Mouse (Mus musculus): Measurements from ENCODE around the gene Ntng1. TPM values are rescaled to one million over a fixed set of nuclear protein-coding genes. Genes with fewer than 3 reads are reported as not detected.

Gene Ntng1
- total RNA-seq, 4 experiments from 2014 or later, result 0.19 to 1.6 (median 0.46) TPM

- no peak for DNase-seq (ENCODE audit: low spot score in 2 of 2)
Measured at GRCm38 (mm10) chr3:110055433-110055832, 88.4 kb downstream of the Ntng1 start.

GRCm38 (mm10) chr3:110054125-110054524 is 89.7 kb downstream of the Ntng1 start:
- no peak for DNase-seq (ENCODE audit: low spot score in 2 of 2)

GRCm38 (mm10) chr3:110048152-110048551 is 95.7 kb downstream of the Ntng1 start:
- no peak for DNase-seq (ENCODE audit: low spot score in 2 of 2)

GRCm38 (mm10) chr3:110046750-110047149 is 97.1 kb downstream of the Ntng1 start:
- DNase-seq (ENCODE audit: low spot score in 2 of 2), result no peak

- DNase-seq (ENCODE audit: low spot score in 2 of 2), result no peak
Measured at GRCm38 (mm10) chr3:110044209-110044608, 99.6 kb downstream of the Ntng1 start.

GRCm38 (mm10) chr3:110043641-110044187 is 100.1 kb downstream of the Ntng1 start:
- no peak for DNase-seq (ENCODE audit: low spot score in 2 of 2)

- DNase-seq (ENCODE audit: low spot score in 2 of 2), result no peak
Measured at GRCm38 (mm10) chr3:110022783-110023599, 120.8 kb downstream of the Ntng1 start.

- no peak for DNase-seq (ENCODE audit: low spot score in 2 of 2)
Measured at GRCm38 (mm10) chr3:110010870-110011626, 132.8 kb downstream of the Ntng1 start.

- no peak for DNase-seq (ENCODE audit: low spot score in 2 of 2)
Measured at GRCm38 (mm10) chr3:110010441-110010840, 133.4 kb downstream of the Ntng1 start.

- DNase-seq (ENCODE audit: low spot score in 2 of 2), result no peak
Measured at GRCm38 (mm10) chr3:110000349-110000748, 143.5 kb downstream of the Ntng1 start.

- DNase-seq (ENCODE audit: low spot score in 2 of 2), result no peak
Measured at GRCm38 (mm10) chr3:109995663-109996024, 148.2 kb downstream of the Ntng1 start.

GRCm38 (mm10) chr3:109994978-109995662 is 148.7 kb downstream of the Ntng1 start:
- DNase-seq (ENCODE audit: low spot score in 2 of 2), result no peak

- DNase-seq (ENCODE audit: low spot score in 2 of 2), result no peak
Measured at GRCm38 (mm10) chr3:109984086-109984485, 159.7 kb downstream of the Ntng1 start.

- no peak for DNase-seq (ENCODE audit: low spot score in 2 of 2)
Measured at GRCm38 (mm10) chr3:109977614-109978013, 166.2 kb downstream of the Ntng1 start.

- no peak for DNase-seq (ENCODE audit: low spot score in 2 of 2)
Measured at GRCm38 (mm10) chr3:109975106-109975505, 168.7 kb downstream of the Ntng1 start.

- DNase-seq (ENCODE audit: low spot score in 2 of 2), result no peak
Measured at GRCm38 (mm10) chr3:109971465-109971864, 172.3 kb downstream of the Ntng1 start.

- no peak for DNase-seq (ENCODE audit: low spot score in 2 of 2)
Measured at GRCm38 (mm10) chr3:109970181-109970580, 173.6 kb downstream of the Ntng1 start.

GRCm38 (mm10) chr3:109962631-109963030 is 181.2 kb downstream of the Ntng1 start:
- no peak for DNase-seq (ENCODE audit: low spot score in 2 of 2)

GRCm38 (mm10) chr3:109942960-109943359 is 200.9 kb downstream of the Ntng1 start:
- no peak for DNase-seq (ENCODE audit: low spot score in 2 of 2)

GRCm38 (mm10) chr3:109937634-109938033 is 206.2 kb downstream of the Ntng1 start:
- no peak for DNase-seq (ENCODE audit: low spot score in 2 of 2)

- peak; percentile 20 to 32 for DNase-seq (ENCODE audit: low spot score in 2 of 2)
Measured at GRCm38 (mm10) chr3:109936275-109936674, 207.5 kb downstream of the Ntng1 start.

- DNase-seq (ENCODE audit: low spot score in 2 of 2), result peak; percentile 66 to 77
Measured at GRCm38 (mm10) chr3:109932261-109932660, 211.6 kb downstream of the Ntng1 start.
